Mouse (Mus musculus): ENCODE results near the gene Sdk1.
"Not testable (repeated sequence)": the region's sequence is repeated elsewhere in the genome, so short reads cannot be mapped to it uniquely, and the experiment has no call there.

Sdk1 gene

DNA sequence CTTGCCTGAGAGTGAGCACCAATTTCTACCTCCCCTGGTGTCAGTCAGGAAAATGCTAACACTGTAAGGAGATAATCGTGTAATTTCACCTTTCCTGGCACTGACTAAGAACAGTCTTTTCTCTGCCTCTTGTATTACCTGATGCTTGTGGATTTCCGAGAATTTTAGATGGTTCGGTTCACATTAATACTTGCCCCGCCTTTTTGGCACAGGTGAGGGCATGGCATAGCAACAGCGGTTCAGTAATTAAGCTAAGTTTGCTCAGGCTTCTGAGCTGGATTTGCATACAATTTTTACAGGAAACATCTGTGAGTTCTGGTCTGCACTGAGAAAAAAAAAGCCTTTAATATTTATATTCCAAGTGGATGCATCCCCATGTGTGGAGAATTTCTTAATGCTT is 350.0 kb downstream of the Sdk1 start:
- Histone ChIP-seq H3K36me3 (ENCODE audit: control insufficient read depth, insufficient read depth, low read length, poor library complexity, severe bottlenecking) (no peaks in the 10 kb centered on the region), H3K27me3 (ENCODE audit: control insufficient read depth, insufficient read depth, low read length, poor library complexity, severe bottlenecking) (no peaks in the 10 kb centered on the region)
- no peak for DNase-seq (ENCODE audit: low read depth, low spot score)

DNA sequence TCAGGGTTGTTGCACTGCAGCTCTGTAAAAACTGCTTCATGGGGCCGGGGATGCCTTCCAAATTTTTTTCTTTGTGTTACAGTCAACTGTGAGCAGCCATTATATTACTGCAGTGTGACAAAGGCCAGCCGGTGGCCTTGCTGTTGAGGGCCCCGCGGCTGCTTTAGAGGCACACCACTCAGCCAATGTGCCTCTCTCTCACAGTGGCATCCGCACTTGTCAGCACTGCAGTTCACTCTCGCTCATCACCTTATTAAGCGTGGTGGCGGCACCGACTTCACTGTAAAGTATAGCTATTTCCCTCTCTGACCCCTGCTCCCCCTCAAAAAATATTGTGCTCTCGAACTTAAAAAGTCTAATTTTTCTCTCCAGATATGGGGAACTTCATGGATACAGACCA is 371.4 kb downstream of the Sdk1 start:
- no peaks in the 10 kb centered on the region for H3K36me3 ChIP-seq (ENCODE audit: control insufficient read depth, insufficient read depth, low read length, poor library complexity, severe bottlenecking)
- DNase-seq (ENCODE audit: low read depth, low spot score): no peak
- no peaks in the 10 kb centered on the region for H3K27me3 ChIP-seq (ENCODE audit: control insufficient read depth, insufficient read depth, low read length, poor library complexity, severe bottlenecking)

GRCm38 (mm10) chr5:141615763-141616162 is 374.5 kb downstream of the Sdk1 start:
- DNase-seq (ENCODE audit: low read depth, low spot score): no peak
- Histone ChIP-seq H3K27me3 (ENCODE audit: control insufficient read depth, insufficient read depth, low read length, poor library complexity, severe bottlenecking) (no peaks in the 10 kb centered on the region), H3K36me3 (ENCODE audit: control insufficient read depth, insufficient read depth, low read length, poor library complexity, severe bottlenecking) (no peaks in the 10 kb centered on the region)

DNA sequence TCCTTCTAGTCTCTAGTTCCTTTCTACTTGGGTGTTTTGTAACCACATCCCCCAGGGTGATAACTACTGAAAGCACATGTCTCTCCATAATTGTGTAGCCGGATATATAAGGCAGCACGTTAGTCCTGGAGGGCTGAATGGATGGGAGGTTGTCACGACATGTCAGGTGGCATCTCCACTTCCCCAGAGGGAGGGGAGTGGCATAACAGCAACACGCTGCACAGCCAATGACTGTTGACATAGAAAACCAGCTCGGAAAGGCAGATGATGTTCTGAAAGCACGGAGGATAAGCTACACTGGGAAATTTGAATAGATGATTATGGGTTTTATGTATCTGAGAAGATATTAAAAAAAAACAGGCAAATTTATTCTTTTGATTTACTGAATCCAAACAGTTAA is 376.4 kb downstream of the Sdk1 start:
- no peaks in the 10 kb centered on the region for H3K27me3 ChIP-seq (ENCODE audit: control insufficient read depth, insufficient read depth, low read length, poor library complexity, severe bottlenecking)
- H3K36me3 ChIP-seq (ENCODE audit: control insufficient read depth, insufficient read depth, low read length, poor library complexity, severe bottlenecking): no peaks in the 10 kb centered on the region
- DNase-seq (ENCODE audit: low read depth, low spot score): no peak

DNA sequence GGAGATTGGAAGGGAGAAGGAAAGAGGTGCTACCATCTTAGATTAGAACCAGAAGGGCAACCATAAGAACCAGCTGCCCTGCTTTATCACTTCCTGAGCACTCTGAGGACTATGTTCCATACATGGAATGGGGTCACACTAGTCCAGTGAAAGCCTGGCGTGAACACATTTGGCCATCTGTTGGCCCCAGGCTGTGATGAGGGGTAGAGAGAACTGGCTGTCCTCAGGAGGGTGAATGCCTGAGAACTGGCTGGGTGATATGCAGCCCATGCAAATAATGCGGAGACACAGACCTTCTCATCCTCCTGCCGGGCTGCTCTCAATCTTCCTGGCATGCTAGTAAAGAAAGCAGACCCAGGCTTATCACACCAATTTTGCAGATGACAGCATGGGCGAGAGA is 384.1 kb downstream of the Sdk1 start:
- no peak for DNase-seq (ENCODE audit: low read depth, low spot score)
- Histone ChIP-seq H3K36me3 (ENCODE audit: control insufficient read depth, insufficient read depth, low read length, poor library complexity, severe bottlenecking) (no peaks in the 10 kb centered on the region), H3K27me3 (ENCODE audit: control insufficient read depth, insufficient read depth, low read length, poor library complexity, severe bottlenecking) (no peaks in the 10 kb centered on the region)

GRCm38 (mm10) chr5:141631641-141632040 is 390.4 kb downstream of the Sdk1 start:
- DNase-seq (ENCODE audit: low read depth, low spot score): no peak
- Histone ChIP-seq H3K27me3 (ENCODE audit: control insufficient read depth, insufficient read depth, low read length, poor library complexity, severe bottlenecking) (no peaks in the 10 kb centered on the region), H3K36me3 (ENCODE audit: control insufficient read depth, insufficient read depth, low read length, poor library complexity, severe bottlenecking) (no peaks in the 10 kb centered on the region)

- no peaks in the 10 kb centered on the region for H3K36me3 ChIP-seq (ENCODE audit: control insufficient read depth, insufficient read depth, low read length, poor library complexity, severe bottlenecking)
- DNase-seq (ENCODE audit: low read depth, low spot score): no peak
Observed at GRCm38 (mm10) chr5:141633271-141633670, 392.0 kb downstream of the Sdk1 start.

GRCm38 (mm10) chr5:141636406-141636805 is 395.1 kb downstream of the Sdk1 start:
- no peak for DNase-seq (ENCODE audit: low read depth, low spot score)
- Histone ChIP-seq H3K36me3 (ENCODE audit: control insufficient read depth, insufficient read depth, low read length, poor library complexity, severe bottlenecking) (no peaks in the 10 kb centered on the region), H3K27me3 (ENCODE audit: control insufficient read depth, insufficient read depth, low read length, poor library complexity, severe bottlenecking) (no peaks in the 10 kb centered on the region)

More at GRCm38 (mm10) chr5:141633271-141633670, 392.0 kb downstream of the Sdk1 start:
- no peaks in the 10 kb centered on the region for H3K27me3 ChIP-seq (ENCODE audit: control insufficient read depth, insufficient read depth, low read length, poor library complexity, severe bottlenecking)

GRCm38 (mm10) chr5:141637054-141637453 is 395.8 kb downstream of the Sdk1 start:
- H3K36me3 ChIP-seq (ENCODE audit: control insufficient read depth, insufficient read depth, low read length, poor library complexity, severe bottlenecking); H3K27me3 ChIP-seq (ENCODE audit: control insufficient read depth, insufficient read depth, low read length, poor library complexity, severe bottlenecking); DNase-seq (ENCODE audit: low read depth, low spot score): not testable (repeated sequence)

DNA sequence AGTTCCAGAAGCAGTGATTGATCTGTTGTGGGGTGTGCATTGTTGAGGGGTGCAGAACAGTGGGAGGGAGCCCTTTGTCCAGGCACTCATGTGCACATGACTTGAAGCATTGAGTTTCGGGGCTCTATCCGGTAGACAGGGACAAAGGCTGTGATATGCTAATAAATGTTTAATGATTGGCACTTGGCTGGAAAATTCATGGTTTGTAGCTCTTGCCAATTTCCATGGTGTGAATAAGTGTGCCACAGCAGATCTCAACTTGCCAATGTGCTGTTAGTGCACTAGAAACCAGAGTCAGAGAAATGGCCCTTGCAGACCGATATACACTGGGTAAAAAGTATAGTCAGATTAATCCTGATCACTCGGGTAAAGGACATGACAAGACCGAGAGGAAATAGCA is 404.4 kb downstream of the Sdk1 start:
- DNase-seq (ENCODE audit: low read depth, low spot score): no peak

GRCm38 (mm10) chr5:141646621-141647020 is 405.3 kb downstream of the Sdk1 start:
- DNase-seq (ENCODE audit: low read depth, low spot score): no peak
- no peaks in the 10 kb centered on the region for H3K36me3 ChIP-seq (ENCODE audit: control insufficient read depth, insufficient read depth, low read length, poor library complexity, severe bottlenecking)
- no peaks in the 10 kb centered on the region for H3K27me3 ChIP-seq (ENCODE audit: control insufficient read depth, insufficient read depth, low read length, poor library complexity, severe bottlenecking)

More for the DNA sequence above, 404.4 kb downstream of the Sdk1 start:
- H3K36me3 ChIP-seq (ENCODE audit: control insufficient read depth, insufficient read depth, low read length, poor library complexity, severe bottlenecking): no peaks in the 10 kb centered on the region
- no peaks in the 10 kb centered on the region for H3K27me3 ChIP-seq (ENCODE audit: control insufficient read depth, insufficient read depth, low read length, poor library complexity, severe bottlenecking)

- DNase-seq (ENCODE audit: low read depth, low spot score): no peak
- no peaks in the 10 kb centered on the region for H3K36me3 ChIP-seq (ENCODE audit: control insufficient read depth, insufficient read depth, low read length, poor library complexity, severe bottlenecking)
- no peaks in the 10 kb centered on the region for H3K27me3 ChIP-seq (ENCODE audit: control insufficient read depth, insufficient read depth, low read length, poor library complexity, severe bottlenecking)
Observed at GRCm38 (mm10) chr5:141649831-141650375, 408.6 kb downstream of the Sdk1 start.

GRCm38 (mm10) chr5:141651690-141652377 is 410.5 kb downstream of the Sdk1 start:
- H3K36me3 ChIP-seq (ENCODE audit: control insufficient read depth, insufficient read depth, low read length, poor library complexity, severe bottlenecking): no peaks in the 10 kb centered on the region
- DNase-seq (ENCODE audit: low read depth, low spot score): no peak
- H3K27me3 ChIP-seq (ENCODE audit: control insufficient read depth, insufficient read depth, low read length, poor library complexity, severe bottlenecking): no peaks in the 10 kb centered on the region

DNA sequence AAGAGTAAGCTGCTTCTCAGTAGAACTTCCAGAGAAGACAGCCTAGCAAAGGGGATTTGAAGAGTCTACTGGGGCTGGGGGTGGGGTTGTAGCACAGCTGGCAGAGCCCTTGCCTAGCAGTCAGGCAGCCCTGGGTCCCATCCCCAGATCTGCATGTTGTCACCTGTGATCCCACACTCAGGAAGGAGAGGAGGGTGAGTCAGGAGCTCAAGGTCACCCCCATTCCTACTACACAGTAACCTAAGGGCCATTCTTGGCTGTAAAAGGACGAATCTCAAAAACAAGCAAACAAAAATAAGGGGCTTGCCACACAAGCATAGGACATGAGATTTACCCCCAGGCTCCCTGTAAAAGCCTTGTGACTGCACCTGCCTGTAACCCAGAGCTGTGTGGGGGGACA is 435.1 kb downstream of the Sdk1 start:
- no peaks in the 10 kb centered on the region for H3K36me3 ChIP-seq (ENCODE audit: control insufficient read depth, insufficient read depth, low read length, poor library complexity, severe bottlenecking)
- no peak for DNase-seq (ENCODE audit: low read depth, low spot score)
- no peaks in the 10 kb centered on the region for H3K27me3 ChIP-seq (ENCODE audit: control insufficient read depth, insufficient read depth, low read length, poor library complexity, severe bottlenecking)

- no peaks in the 10 kb centered on the region for H3K27me3 ChIP-seq (ENCODE audit: control insufficient read depth, insufficient read depth, low read length, poor library complexity, severe bottlenecking)
- DNase-seq (ENCODE audit: low read depth, low spot score): no peak
- no peaks in the 10 kb centered on the region for H3K36me3 ChIP-seq (ENCODE audit: control insufficient read depth, insufficient read depth, low read length, poor library complexity, severe bottlenecking)
Observed at GRCm38 (mm10) chr5:141677034-141677433, 435.7 kb downstream of the Sdk1 start.

DNA sequence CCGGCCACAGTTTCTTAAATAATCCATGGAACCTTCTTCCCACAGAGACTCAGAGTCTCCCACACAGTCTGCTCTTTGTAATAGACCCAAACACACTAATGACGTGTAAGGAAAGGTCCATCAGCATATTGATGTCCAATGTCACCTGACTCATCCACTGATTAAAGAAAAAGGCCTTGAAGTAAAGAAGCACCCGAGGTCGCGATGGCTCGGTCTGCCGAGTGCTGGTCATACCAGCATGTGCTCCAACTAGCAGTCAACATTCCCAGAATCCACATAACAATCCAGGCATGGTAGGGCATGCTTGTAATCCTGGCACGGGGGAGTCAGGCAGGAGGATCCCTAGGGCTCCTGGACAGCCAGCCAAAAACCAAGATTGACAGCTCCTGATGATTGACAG is 436.6 kb downstream of the Sdk1 start:
- no peaks in the 10 kb centered on the region for H3K27me3 ChIP-seq (ENCODE audit: control insufficient read depth, insufficient read depth, low read length, poor library complexity, severe bottlenecking)
- no peaks in the 10 kb centered on the region for H3K36me3 ChIP-seq (ENCODE audit: control insufficient read depth, insufficient read depth, low read length, poor library complexity, severe bottlenecking)
- no peak for DNase-seq (ENCODE audit: low read depth, low spot score)
